Mouse (Mus musculus): Measurements from ENCODE around the gene Etfdh. TPM values are rescaled to one million over a fixed set of nuclear protein-coding genes. Genes with fewer than 3 reads are reported as not detected.
"Not testable (repeated sequence)": the region's sequence is repeated elsewhere in the genome, so short reads cannot be mapped to it uniquely, and the experiment has no call there.

Etfdh gene
- polyA plus RNA-seq, 1 experiment from 2014 or later, result 47.0 TPM

- Histone ChIP-seq H3K4me3 (ENCODE audit: inconsistent target) (peak overlapping the region; percentile 70), H3K36me3 (ENCODE audit: inconsistent target) (peaks cover 33% of the 10 kb centered on the region), H3K79me2 (ENCODE audit: inconsistent target) (peaks cover 30% of the 10 kb centered on the region), H3K27ac (peak overlapping the region; percentile 71)
- 1% methylated on average over 15 of the region's 15 CpGs for WGBS (ENCODE audit: missing documents)
Observed at GRCm38 (mm10) chr3:79591793-79592471, 37.4 kb downstream of the Etfdh start.

GRCm38 (mm10) chr3:79590863-79591792 is 38.2 kb downstream of the Etfdh start, which contains the start of gene Ppid:
TSS of gene Ppid (plus strand) at chr3:79591342.
- Histone ChIP-seq H3K4me3 (ENCODE audit: inconsistent target) (peak within 1 kb of the TSS; percentile 70), H3K79me2 (ENCODE audit: inconsistent target) (peaks cover 36% of the 10 kb centered on the region), H3K27ac (peak within 1 kb of the TSS; percentile 71), H3K36me3 (ENCODE audit: inconsistent target) (peaks cover 25% of the 10 kb centered on the region)
- WGBS (ENCODE audit: missing documents), result 4% methylated on average over 63 of the region's 63 CpGs

- 83% methylated on average over 2 of the region's 2 CpGs for WGBS (ENCODE audit: missing documents)
- H3K36me3 ChIP-seq (ENCODE audit: inconsistent target), result peaks cover 10% of the 10 kb centered on the region; the same call in 1 of the 2 replicates
- H3K27ac ChIP-seq, result no peak overlapping the region
- H3K4me3 ChIP-seq (ENCODE audit: inconsistent target), result no peak overlapping the region
- H3K79me2 ChIP-seq (ENCODE audit: inconsistent target), result peaks cover 39% of the 10 kb centered on the region
Observed at GRCm38 (mm10) chr3:79589671-79590070, 39.6 kb downstream of the Etfdh start.

GRCm38 (mm10) chr3:79586804-79587203 is 42.5 kb downstream of the Etfdh start:
- WGBS (ENCODE audit: missing documents), result 1% methylated on average over 6 of the region's 6 CpGs

GRCm38 (mm10) chr3:79579891-79580575 is 49.3 kb downstream of the Etfdh start:
- no peaks in the 10 kb centered on the region; the same call in 1 of the 2 replicates for H3K79me2 ChIP-seq (ENCODE audit: inconsistent target)
- H3K4me3 ChIP-seq (ENCODE audit: inconsistent target), result no peak overlapping the region
- H3K36me3 ChIP-seq (ENCODE audit: inconsistent target), result no peaks in the 10 kb centered on the region
- no peak overlapping the region for H3K27ac ChIP-seq
- WGBS (ENCODE audit: missing documents), result 95% methylated on average over 5 of the region's 5 CpGs

More at GRCm38 (mm10) chr3:79586804-79587203, 42.5 kb downstream of the Etfdh start:
- Histone ChIP-seq H3K79me2 (ENCODE audit: inconsistent target) (peaks cover 13% of the 10 kb centered on the region), H3K36me3 (ENCODE audit: inconsistent target) (no peaks in the 10 kb centered on the region), H3K27ac (no peak overlapping the region), H3K4me3 (ENCODE audit: inconsistent target) (no peak overlapping the region)

GRCm38 (mm10) chr3:79578164-79578563 is 51.1 kb downstream of the Etfdh start:
- Histone ChIP-seq H3K4me3 (ENCODE audit: inconsistent target) (no peak overlapping the region), H3K36me3 (ENCODE audit: inconsistent target) (no peaks in the 10 kb centered on the region), H3K27ac (no peak overlapping the region), H3K79me2 (ENCODE audit: inconsistent target) (no peaks in the 10 kb centered on the region)
- WGBS (ENCODE audit: missing documents), result 95% methylated on average over 6 of the region's 6 CpGs

GRCm38 (mm10) chr3:79577606-79578005 is 51.7 kb downstream of the Etfdh start:
- no peaks in the 10 kb centered on the region for H3K36me3 ChIP-seq (ENCODE audit: inconsistent target)
- WGBS (ENCODE audit: missing documents), result 100% methylated on average over 6 of the region's 6 CpGs
- H3K27ac ChIP-seq, result no peak overlapping the region
- no peak overlapping the region for H3K4me3 ChIP-seq (ENCODE audit: inconsistent target)
- no peaks in the 10 kb centered on the region for H3K79me2 ChIP-seq (ENCODE audit: inconsistent target)

GRCm38 (mm10) chr3:79576865-79577264 is 52.4 kb downstream of the Etfdh start:
- Histone ChIP-seq H3K36me3 (ENCODE audit: inconsistent target) (no peaks in the 10 kb centered on the region), H3K79me2 (ENCODE audit: inconsistent target) (peaks cover 4% of the 10 kb centered on the region), H3K4me3 (ENCODE audit: inconsistent target) (no peak overlapping the region), H3K27ac (no peak overlapping the region)
- WGBS (ENCODE audit: missing documents), result 77% methylated on average over 2 of the region's 5 CpGs

- Histone ChIP-seq H3K36me3 (ENCODE audit: inconsistent target) (no peaks in the 10 kb centered on the region), H3K79me2 (ENCODE audit: inconsistent target) (peaks cover 8% of the 10 kb centered on the region), H3K4me3 (ENCODE audit: inconsistent target) (no peak overlapping the region), H3K27ac (no peak overlapping the region)
- WGBS (ENCODE audit: missing documents), result 59% methylated on average over 3 of the region's 3 CpGs
Observed at GRCm38 (mm10) chr3:79576468-79576816, 52.9 kb downstream of the Etfdh start.

GRCm38 (mm10) chr3:79575576-79576467 is 53.5 kb downstream of the Etfdh start:
- H3K4me3 ChIP-seq (ENCODE audit: inconsistent target), result no peak overlapping the region
- H3K36me3 ChIP-seq (ENCODE audit: inconsistent target), result no peaks in the 10 kb centered on the region
- H3K79me2 ChIP-seq (ENCODE audit: inconsistent target), result peaks cover 14% of the 10 kb centered on the region
- 88% methylated on average over 8 of the region's 10 CpGs for WGBS (ENCODE audit: missing documents)
- no peak overlapping the region for H3K27ac ChIP-seq

- peaks cover 26% of the 10 kb centered on the region for H3K79me2 ChIP-seq (ENCODE audit: inconsistent target)
- no peak overlapping the region for H3K27ac ChIP-seq
- no peaks in the 10 kb centered on the region for H3K36me3 ChIP-seq (ENCODE audit: inconsistent target)
- 100% methylated on average over 1 of the region's 3 CpGs for WGBS (ENCODE audit: missing documents)
- H3K4me3 ChIP-seq (ENCODE audit: inconsistent target), result no peak overlapping the region
Observed at GRCm38 (mm10) chr3:79574336-79574735, 55.0 kb downstream of the Etfdh start.

GRCm38 (mm10) chr3:79573376-79573775 is 55.9 kb downstream of the Etfdh start:
- H3K79me2 ChIP-seq (ENCODE audit: inconsistent target), result peaks cover 34% of the 10 kb centered on the region
- no CpG with 5 or more reads among the region's 5 CpGs for WGBS (ENCODE audit: missing documents)
- not testable (repeated sequence) for H3K4me3 ChIP-seq (ENCODE audit: inconsistent target); H3K36me3 ChIP-seq (ENCODE audit: inconsistent target)
- peak overlapping the region; percentile 95 for H3K27ac ChIP-seq

- H3K79me2 ChIP-seq (ENCODE audit: inconsistent target), result peaks cover 34% of the 10 kb centered on the region
- peak overlapping the region; percentile 95 for H3K27ac ChIP-seq
- peak overlapping the region; percentile 43 for H3K4me3 ChIP-seq (ENCODE audit: inconsistent target)
- no peaks in the 10 kb centered on the region for H3K36me3 ChIP-seq (ENCODE audit: inconsistent target)
- WGBS (ENCODE audit: missing documents), result 0% methylated on average over 2 of the region's 3 CpGs
Observed at GRCm38 (mm10) chr3:79572399-79572798, 56.9 kb downstream of the Etfdh start.

GRCm38 (mm10) chr3:79569351-79569681 is 60.0 kb downstream of the Etfdh start:
- Histone ChIP-seq H3K27ac (peak overlapping the region; percentile 75), H3K4me3 (ENCODE audit: inconsistent target) (no peak overlapping the region), H3K79me2 (ENCODE audit: inconsistent target) (peaks cover 64% of the 10 kb centered on the region), H3K36me3 (ENCODE audit: inconsistent target) (no peaks in the 10 kb centered on the region; the same call in 1 of the 2 replicates)
- 80% methylated on average over 3 of the region's 3 CpGs for WGBS (ENCODE audit: missing documents)

Data from macrophage (primary cell).